Mouse (Mus musculus) T-helper 17 cell (primary cell): Measurements from ENCODE around the gene Brpf3.
"Not testable (repeated sequence)": the region's sequence is repeated elsewhere in the genome, so short reads cannot be mapped to it uniquely, and the experiment has no call there.

ENCODE experiments used
- in situ Hi-C, 2 experiments: fragments of 300-600 bp; cut with MboI, MseI; formaldehyde crosslinking; loops; 1 replicate in 1 of 2; 2 replicates in 1 of 2; pipeline ENCODE4 v1.15.1; 2025; ENCODE audit warnings: high pct_unique_total_duplicates in 2 of 2

Brpf3 gene

GRCm38 (mm10) chr17:28825359-28826041 is 24.6 kb downstream of the Brpf3 start:
- in situ Hi-C loops, result no loop called here

- in situ Hi-C loops, result no loop called here
Measured at GRCm38 (mm10) chr17:28827665-28828231, 26.9 kb downstream of the Brpf3 start.

GRCm38 (mm10) chr17:28829120-28829519 is 28.2 kb downstream of the Brpf3 start:
- in situ Hi-C loops, result no loop called here

GRCm38 (mm10) chr17:28831065-28831464 is 30.2 kb downstream of the Brpf3 start:
- in situ Hi-C loops, result no loop called here

GRCm38 (mm10) chr17:28832040-28832439 is 31.1 kb downstream of the Brpf3 start:
- in situ Hi-C loops, result no loop called here

GRCm38 (mm10) chr17:28832875-28833274 is 32.0 kb downstream of the Brpf3 start:
- in situ Hi-C loops, result no loop called here

- in situ Hi-C loops, result loop anchor here in 1 of 2 experiments (5.0 kb wide), 1 partner anchor 57 kb away; no protein-coding TSS in a partner anchor
Measured at GRCm38 (mm10) chr17:28834676-28835075, 33.8 kb downstream of the Brpf3 start.

- in situ Hi-C loops, result loop anchor here in 1 of 2 experiments (5.0 kb wide), 1 partner anchor 61 kb away; no protein-coding TSS in a partner anchor
Measured at GRCm38 (mm10) chr17:28837840-28838239, 37.0 kb downstream of the Brpf3 start.

- in situ Hi-C loops, result not testable (repeated sequence)
Measured at GRCm38 (mm10) chr17:28841947-28842346, 41.1 kb downstream of the Brpf3 start.

- in situ Hi-C loops, result no loop called here
Measured at GRCm38 (mm10) chr17:28843665-28844064, 42.8 kb downstream of the Brpf3 start.

- in situ Hi-C loops, result no loop called here
Measured at GRCm38 (mm10) chr17:28846974-28847617, 46.2 kb downstream of the Brpf3 start.

- in situ Hi-C loops, result loop anchor here in 1 of 2 experiments (10.0 kb wide), 1 partner anchor 176 kb away; no protein-coding TSS in a partner anchor
Measured at GRCm38 (mm10) chr17:28850511-28850910, 49.6 kb downstream of the Brpf3 start.

- in situ Hi-C loops, result loop anchor here in 1 of 2 experiments (10.0 kb wide), 1 partner anchor 180 kb away; no protein-coding TSS in a partner anchor
Measured at GRCm38 (mm10) chr17:28854377-28854776, 53.5 kb downstream of the Brpf3 start.

- in situ Hi-C loops, result loop anchor here in 1 of 2 experiments (10.0 kb wide), 1 partner anchor 181 kb away; no protein-coding TSS in a partner anchor
Measured at GRCm38 (mm10) chr17:28855166-28855885, 54.4 kb downstream of the Brpf3 start.

GRCm38 (mm10) chr17:28856030-28856429 is 55.1 kb downstream of the Brpf3 start:
- in situ Hi-C loops, result loop anchor here in 1 of 2 experiments (10.0 kb wide), 1 partner anchor 181 kb away; no protein-coding TSS in a partner anchor

GRCm38 (mm10) chr17:28858205-28858604 is 57.3 kb downstream of the Brpf3 start, which contains the start of gene Pnpla1:
Pnpla1 (plus strand) TSS chr17:28858411.
- in situ Hi-C loops, result loop anchor here in 1 of 2 experiments (10.0 kb wide), 1 partner anchor 183 kb away; no protein-coding TSS in a partner anchor

- in situ Hi-C loops, result no loop called here
Measured at GRCm38 (mm10) chr17:28863926-28864325, 63.0 kb downstream of the Brpf3 start.

- in situ Hi-C loops, result no loop called here
Measured at GRCm38 (mm10) chr17:28864464-28864863, 63.6 kb downstream of the Brpf3 start.

GRCm38 (mm10) chr17:28866921-28867320 is 66.0 kb downstream of the Brpf3 start:
- in situ Hi-C loops, result no loop called here

- in situ Hi-C loops, result no loop called here
Measured at GRCm38 (mm10) chr17:28867381-28867780, 66.5 kb downstream of the Brpf3 start.

- in situ Hi-C loops, result no loop called here
Measured at GRCm38 (mm10) chr17:28869412-28870110, 68.7 kb downstream of the Brpf3 start.
